Mouse (Mus musculus) stomach, embryonic 15.5 days (tissue): ENCODE data around the gene Dcst1. TPM values are rescaled to one million over a fixed set of nuclear protein-coding genes. Genes with fewer than 3 reads are reported as not detected.

Source experiments
- polyA plus RNA-seq: library from polyadenylated mRNA; unstranded; fragments of >200 nt; fragmentation: Nextera tagmentation; extraction: Ambion mirVana; gene quantifications from 2 replicates; pipeline ENCODE4 v1.2.1, GENCODE M21; 2015

Dcst1 gene
- polyA plus RNA-seq, 1 experiment from 2014 or later: 0.30 TPM

Other genes with a start within 250 kb of the Dcst1 start
- gene Pklr, start 229.1 kb downstream of the Dcst1 start, polyA plus RNA-seq: 16.4 and 19.9 TPM in 2 replicates
- gene Hcn3, start 205.1 kb downstream of the Dcst1 start, polyA plus RNA-seq: 2.4 and 2.6 TPM in 2 replicates
- 26.3 and 26.7 TPM in 2 replicates for gene Clk2, start 200.5 kb downstream of the Dcst1 start, polyA plus RNA-seq
- gene Scamp3, start 187.8 kb downstream of the Dcst1 start, polyA plus RNA-seq: 103 and 106 TPM in 2 replicates
- gene Fam189b, start 182.1 kb downstream of the Dcst1 start, polyA plus RNA-seq: 21.1 and 22.1 TPM in 2 replicates
- 40.1 and 41.2 TPM in 2 replicates for gene Gba, start 162.3 kb downstream of the Dcst1 start, polyA plus RNA-seq
- 29.0 and 29.2 TPM in 2 replicates for gene Thbs3, start 150.1 kb downstream of the Dcst1 start, polyA plus RNA-seq
- 197 and 199 TPM in 2 replicates for gene Mtx1, start 138.2 kb downstream of the Dcst1 start, polyA plus RNA-seq
- 64.2 and 89.1 TPM in 2 replicates for gene Muc1, start 136.2 kb downstream of the Dcst1 start, polyA plus RNA-seq
- gene Krtcap2, start 119.3 kb downstream of the Dcst1 start, polyA plus RNA-seq: 374 and 406 TPM in 2 replicates
- 4.6 and 5.9 TPM in 2 replicates for gene Trim46, start 118.9 kb downstream of the Dcst1 start, polyA plus RNA-seq
- 129 and 132 TPM in 2 replicates for gene Dpm3, start 105.9 kb downstream of the Dcst1 start, polyA plus RNA-seq
- gene Slc50a1, start 94.7 kb downstream of the Dcst1 start, polyA plus RNA-seq: 74.4 and 75.3 TPM in 2 replicates
- gene Efna1, start 84.1 kb downstream of the Dcst1 start, polyA plus RNA-seq: 41.4 and 46.1 TPM in 2 replicates
- 9.5 and 9.6 TPM in 2 replicates for gene Efna3, start 42.3 kb downstream of the Dcst1 start, polyA plus RNA-seq
- gene Efna4, start 27.2 kb downstream of the Dcst1 start, polyA plus RNA-seq: 17.9 and 19.4 TPM in 2 replicates
- gene Adam15, start 15.3 kb downstream of the Dcst1 start, polyA plus RNA-seq: 44.7 and 53.2 TPM in 2 replicates
- 0.30 and 0.67 TPM in 2 replicates for gene Dcst2, start 3.3 kb downstream of the Dcst1 start, polyA plus RNA-seq
- 7.8 and 7.9 TPM in 2 replicates for gene Zbtb7b, start 29.5 kb upstream of the Dcst1 start, polyA plus RNA-seq
- not detected in 2 replicates for gene Lenep, start 37.5 kb upstream of the Dcst1 start, polyA plus RNA-seq
- 23.6 and 29.4 TPM in 2 replicates for gene Flad1, start 46.6 kb upstream of the Dcst1 start, polyA plus RNA-seq
- gene Cks1b, start 53.1 kb upstream of the Dcst1 start, polyA plus RNA-seq: 409 and 450 TPM in 2 replicates
- gene Shc1, start 53.2 kb upstream of the Dcst1 start, polyA plus RNA-seq: 84.6 and 103 TPM in 2 replicates
- gene Pygo2, start 65.0 kb upstream of the Dcst1 start, polyA plus RNA-seq: 35.1 and 37.1 TPM in 2 replicates
- gene Pbxip1, start 71.5 kb upstream of the Dcst1 start, polyA plus RNA-seq: 39.9 and 40.1 TPM in 2 replicates
- 55.3 and 60.1 TPM in 2 replicates for gene Pmvk, start 89.3 kb upstream of the Dcst1 start, polyA plus RNA-seq
- gene Kcnn3, start 154.9 kb upstream of the Dcst1 start, polyA plus RNA-seq: 4.5 and 5.4 TPM in 2 replicates